Mouse (Mus musculus) heart, postnatal 36 days (tissue): ENCODE measurements around the gene Csnk1g2. TPM values are rescaled to one million over a fixed set of nuclear protein-coding genes. Genes with fewer than 3 reads are reported as not detected.
"Not testable (repeated sequence)": the region's sequence is repeated elsewhere in the genome, so short reads cannot be mapped to it uniquely, and the experiment has no call there.

ENCODE experiments used
- DNase-seq, 2 experiments: peaks; one replicate each; pipeline ENCODE4 v3.0.0; 2021 to 2022
- intact Hi-C: fragments of 180-260 bp; cut with DNase I; formaldehyde crosslinking; loops from one replicate; pipeline ENCODE4 v1.15.1; 2025
- total RNA-seq, 2 experiments: library from RNA; stranded (reverse); gene quantifications; 2 replicates each; pipeline ENCODE4 v1.2.3; 2021

Gene Csnk1g2
- total RNA-seq, 2 experiments from 2014 or later: 111 to 119 TPM

GRCm38 (mm10) chr10:80621690-80621939, 1.0 kb upstream of the Csnk1g2 start:
- DNase-seq: no peak
- intact Hi-C loops: no loop called here

GRCm38 (mm10) chr10:80621940-80622660, 538 bp upstream of the Csnk1g2 start:
- intact Hi-C loops: loop anchor here (2.0 kb wide), 1 partner anchor 43 kb away; no protein-coding TSS in a partner anchor

GRCm38 (mm10) chr10:80623457-80624191, 986 bp downstream of the Csnk1g2 start:
- DNase-seq: peak; percentile 66 to 73
- intact Hi-C loops: loop anchor here (1.0 to 2.0 kb wide), 2 partner anchors 33 to 45 kb away; no protein-coding TSS in a partner anchor

More at GRCm38 (mm10) chr10:80621940-80622660, 538 bp upstream of the Csnk1g2 start:
- peak; percentile 99 for DNase-seq

- intact Hi-C loops: no loop called here
Measured at GRCm38 (mm10) chr10:80625764-80626163, 3.1 kb downstream of the Csnk1g2 start.

DNA sequence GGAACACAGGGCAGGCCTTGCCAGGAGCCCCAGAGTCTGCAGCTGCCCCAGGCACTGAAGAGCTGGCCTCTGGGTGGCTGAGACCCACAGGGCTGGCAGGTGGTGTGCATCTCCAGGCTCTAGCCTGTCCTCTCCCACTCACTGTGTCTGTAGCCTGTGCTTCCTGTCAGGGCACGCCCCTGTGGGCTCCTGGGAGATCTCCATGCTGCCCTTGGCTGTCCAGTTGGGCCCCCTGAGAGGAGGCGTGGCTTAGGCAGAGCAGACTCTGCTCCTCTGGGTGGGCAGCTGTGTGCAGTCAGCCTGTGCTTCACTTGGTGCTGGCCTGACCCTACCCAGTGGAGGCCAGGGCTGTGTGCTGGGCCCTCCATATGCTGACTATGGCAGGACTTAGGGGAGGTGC, 5.0 kb downstream of the Csnk1g2 start:
- DNase-seq: peak; percentile 31 to 37
- intact Hi-C loops: no loop called here

More at GRCm38 (mm10) chr10:80625764-80626163, 3.1 kb downstream of the Csnk1g2 start:
- no peak for DNase-seq

GRCm38 (mm10) chr10:80628925-80629324, 6.3 kb downstream of the Csnk1g2 start:
- intact Hi-C loops: no loop called here
- no peak for DNase-seq

- DNase-seq: no peak
- intact Hi-C loops: no loop called here
Measured at GRCm38 (mm10) chr10:80635345-80635744, 12.7 kb downstream of the Csnk1g2 start.

- DNase-seq: no peak
- intact Hi-C loops: no loop called here
Measured at GRCm38 (mm10) chr10:80646936-80647335, 24.3 kb downstream of the Csnk1g2 start.

DNA sequence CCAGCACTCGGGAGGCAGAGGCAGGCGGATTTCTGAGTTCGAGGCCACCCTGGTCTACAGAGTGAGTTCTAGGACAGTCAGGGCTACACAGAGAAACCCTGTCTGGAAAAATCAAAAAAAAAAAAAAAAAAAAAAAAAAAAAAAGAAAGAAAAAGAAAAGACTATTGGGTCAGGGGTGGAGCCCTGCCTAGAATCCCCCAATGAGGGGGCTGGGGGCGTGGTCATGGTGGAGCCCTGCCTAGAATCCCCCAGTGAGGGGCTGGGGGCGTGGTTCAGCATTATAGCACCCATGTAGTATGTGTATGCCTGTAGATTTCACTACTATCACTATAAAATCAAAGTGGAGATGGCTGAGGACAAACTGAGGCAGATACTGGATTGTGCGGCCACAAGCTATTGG, 27.3 kb downstream of the Csnk1g2 start:
- intact Hi-C loops, DNase-seq: not testable (repeated sequence)

GRCm38 (mm10) chr10:80650392-80650791, 27.8 kb downstream of the Csnk1g2 start:
- no peak for DNase-seq
- intact Hi-C loops: no loop called here

DNA sequence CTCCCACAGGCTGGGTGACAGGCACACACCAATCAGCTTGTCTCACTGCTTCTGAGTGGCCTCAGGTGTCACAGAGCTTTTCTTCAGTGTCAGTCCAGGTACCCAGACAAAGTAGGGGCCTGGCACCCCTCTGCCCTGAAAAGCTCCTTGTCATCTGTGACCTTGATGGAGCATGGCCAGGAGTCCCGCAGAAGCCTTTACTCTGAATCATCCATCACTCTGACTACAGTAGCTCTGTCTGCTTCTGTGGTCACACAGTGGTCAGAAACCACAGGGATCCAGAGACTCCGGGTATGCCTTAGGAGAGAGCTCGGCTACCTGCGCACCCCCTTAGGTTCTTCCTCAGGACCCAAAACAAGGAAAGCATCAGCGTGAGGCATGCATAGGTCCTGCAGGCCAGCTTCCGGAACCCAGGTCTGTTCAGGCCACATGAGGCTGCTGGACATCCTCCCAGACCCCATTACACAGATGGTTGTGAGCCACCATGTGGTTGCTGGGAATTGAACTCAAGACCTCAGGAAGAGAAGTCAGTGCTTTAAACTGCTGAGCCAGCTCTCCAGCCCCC, 30.6 kb downstream of the Csnk1g2 start:
- intact Hi-C loops: loop anchor here (2.0 kb wide), 1 partner anchor 22 kb away; no protein-coding TSS in a partner anchor
- no peak for DNase-seq

- intact Hi-C loops: no loop called here
- DNase-seq: no peak
Measured at GRCm38 (mm10) chr10:80654866-80655265, 32.2 kb downstream of the Csnk1g2 start.

- no peak for DNase-seq
- intact Hi-C loops: loop anchor here (1.0 kb wide), 1 partner anchor 32 kb away; no protein-coding TSS in a partner anchor
Measured at GRCm38 (mm10) chr10:80655406-80656129, 32.9 kb downstream of the Csnk1g2 start.

DNA sequence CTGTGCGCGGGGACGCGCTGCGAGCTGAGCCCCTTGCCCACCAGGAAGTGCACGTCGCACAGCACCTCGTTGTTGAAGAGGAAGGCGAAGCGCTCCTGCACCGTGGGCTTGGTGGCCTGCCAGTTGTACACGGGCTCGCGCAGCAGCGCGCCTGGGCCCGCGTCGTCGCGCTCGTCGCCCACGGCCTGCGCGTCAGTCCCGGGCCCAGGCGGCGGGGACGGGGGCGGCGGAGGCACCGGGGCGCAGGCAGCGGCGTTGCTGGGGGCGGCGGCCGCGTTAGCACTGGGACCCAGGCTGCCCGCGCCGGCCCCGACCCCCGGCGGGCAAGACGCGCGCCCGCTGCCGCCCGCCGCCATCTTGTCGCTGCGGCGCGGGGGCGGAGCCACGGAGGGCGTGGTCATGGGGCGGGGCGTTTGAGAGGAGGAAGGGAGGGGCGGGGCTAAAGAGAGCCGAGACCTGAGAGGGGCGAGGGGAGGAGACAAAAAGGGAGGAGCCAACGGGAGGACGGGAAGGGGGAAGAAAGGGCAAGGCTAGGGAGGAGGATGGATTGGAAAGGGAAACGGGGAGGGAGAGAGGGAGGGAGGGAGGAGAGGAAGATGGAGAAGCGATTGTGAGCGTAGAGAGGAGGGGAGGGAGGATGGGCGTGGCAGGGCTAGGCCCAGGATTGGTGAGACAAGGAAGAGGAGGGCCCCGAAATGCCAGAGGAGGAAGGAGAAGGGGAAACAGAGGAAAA, 33.7 kb downstream of the Csnk1g2 start:
- intact Hi-C loops: loop anchor here (1.0 kb wide), 1 partner anchor 33 kb away; no protein-coding TSS in a partner anchor

DNA sequence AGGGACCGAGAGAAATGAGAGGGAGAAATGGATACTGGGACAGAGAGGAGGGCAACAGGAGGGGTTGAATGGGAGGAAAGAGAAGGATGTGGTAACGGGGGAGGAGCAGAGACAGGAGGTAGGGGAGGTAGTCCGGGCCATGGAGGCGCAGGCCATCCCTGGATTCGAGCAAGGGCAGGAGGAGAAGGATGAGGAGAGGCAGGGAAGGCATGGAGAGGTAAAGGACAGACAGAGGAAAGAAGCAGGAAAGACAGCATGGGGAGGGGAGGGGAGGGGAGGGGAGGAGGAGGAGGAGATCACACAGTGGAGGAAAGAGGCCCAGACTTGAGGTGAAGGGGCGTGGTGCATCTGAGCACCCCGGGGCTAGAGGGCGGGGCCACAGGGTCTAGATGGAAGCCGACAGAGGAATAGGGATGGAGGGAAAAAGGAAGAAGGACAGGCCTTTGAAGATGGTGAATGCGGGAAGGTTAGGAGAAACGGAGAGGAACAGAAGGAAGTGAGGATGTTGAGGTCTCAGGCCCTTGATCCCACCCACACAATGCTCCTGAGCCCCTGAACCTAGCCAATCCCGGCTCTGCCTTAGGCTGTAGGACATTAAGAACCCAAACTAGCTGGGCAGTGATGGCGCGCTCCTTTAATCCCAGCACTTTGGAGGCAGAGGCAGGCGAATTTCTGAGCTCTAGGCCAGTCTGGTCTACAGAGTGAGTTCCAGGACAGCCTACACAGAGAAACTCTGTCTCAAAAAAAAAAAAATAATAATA, 34.4 kb downstream of the Csnk1g2 start, which contains the start of gene Btbd2:
TSS of gene Btbd2 (minus strand) at position 209 of the 761 bp plus-strand sequence.
- no peak for DNase-seq
- intact Hi-C loops: loop anchor here (1.0 kb wide), 1 partner anchor 34 kb away; no protein-coding TSS in a partner anchor

More for the DNA sequence above, 33.7 kb downstream of the Csnk1g2 start:
- DNase-seq: peak; percentile 93 to 98

DNA sequence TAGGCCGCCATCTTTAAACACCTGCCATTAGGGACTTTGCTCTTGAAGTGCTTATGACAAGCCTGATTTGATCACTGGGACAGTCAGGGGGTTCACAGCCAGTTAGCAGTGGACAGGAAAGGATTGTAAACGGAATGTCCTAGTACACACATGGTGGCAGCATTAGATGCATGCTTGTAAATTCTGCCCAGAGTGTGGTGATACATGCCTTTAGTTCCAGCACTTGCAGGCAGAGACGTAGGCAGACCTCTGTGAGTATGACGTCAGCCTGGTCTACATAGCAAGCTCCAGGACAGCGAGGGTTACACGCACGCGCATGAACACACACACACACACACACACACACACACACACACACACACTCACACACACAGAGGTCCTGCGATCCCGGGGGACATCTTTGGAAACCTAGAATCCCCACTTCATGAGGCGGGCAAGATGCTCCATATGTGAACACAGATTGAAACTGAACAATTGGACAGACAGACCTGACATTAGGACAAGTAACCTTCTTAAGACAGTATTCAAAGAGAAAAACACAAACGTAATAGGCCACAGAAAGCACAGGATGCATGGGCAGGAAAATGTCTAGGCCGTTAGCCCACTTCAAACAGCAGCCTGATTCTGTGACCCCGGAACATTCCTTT, 35.7 kb downstream of the Csnk1g2 start:
- no peak for DNase-seq
- intact Hi-C loops: loop anchor here (1.0 kb wide), 1 partner anchor 80 kb away; no protein-coding TSS in a partner anchor

DNA sequence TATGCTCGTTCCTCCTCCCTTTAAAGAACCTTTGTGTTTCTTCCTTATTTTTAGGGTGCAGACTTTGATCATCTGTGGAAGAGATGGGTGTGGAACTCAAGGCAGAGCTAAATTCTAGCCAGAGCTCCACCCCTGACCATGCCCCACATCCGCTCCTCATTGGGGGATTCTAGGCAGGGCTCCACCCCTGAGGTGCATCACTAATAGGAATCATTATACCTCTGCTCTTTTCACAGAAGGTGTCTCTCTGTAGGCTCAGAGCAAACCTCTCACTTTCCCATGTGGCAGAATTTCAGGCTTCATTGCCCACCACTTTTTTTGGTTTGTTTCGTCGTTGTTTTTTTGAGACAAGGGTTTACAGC, 36.2 kb downstream of the Csnk1g2 start:
- intact Hi-C loops: loop anchor here (1.0 kb wide), 2 partner anchors 25 to 81 kb away; no protein-coding TSS in a partner anchor
- DNase-seq: no peak

GRCm38 (mm10) chr10:80659213-80659612, 36.6 kb downstream of the Csnk1g2 start:
- peak; percentile 82 to 83 for DNase-seq
- intact Hi-C loops: loop anchor here (1.0 kb wide), 1 partner anchor 25 kb away; no protein-coding TSS in a partner anchor
